Mouse (Mus musculus): ENCODE results near the gene B4galnt2. TPM values are rescaled to one million over a fixed set of nuclear protein-coding genes. Genes with fewer than 3 reads are reported as not detected.

B4galnt2 gene
- polyA plus RNA-seq (2015; fragmentation: Nextera tagmentation; extraction: Ambion mirVana) = not detected in 2 replicates

DNA sequence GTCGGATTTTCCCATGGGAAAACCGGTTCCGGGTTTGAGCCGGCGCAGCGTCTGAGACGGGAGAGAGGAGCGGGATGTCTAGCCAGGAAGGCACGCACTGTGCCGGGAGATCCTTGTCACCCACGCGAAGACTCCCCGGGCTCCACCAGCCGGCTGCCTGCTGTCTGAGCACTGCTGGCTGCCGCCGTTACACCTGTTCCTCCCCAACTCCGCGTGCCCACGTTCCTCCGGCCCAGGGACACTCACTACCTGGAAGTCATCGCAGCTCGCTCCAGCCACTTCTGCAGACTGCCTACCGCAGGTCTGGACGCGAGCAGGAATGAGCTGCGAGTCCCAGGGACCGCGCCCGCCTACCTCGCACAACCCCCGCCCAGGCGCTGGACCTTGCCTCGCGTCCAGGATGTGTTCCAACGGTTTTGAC is at the start of gene B4galnt2:
Gene B4galnt2, minus strand, starts transcription at position 321 of the 421 bp plus-strand sequence.
- Histone ChIP-seq H3K4me3 (replicated peaks; ENCODE audit: low read length) (peak within 1 kb of the TSS; percentile 13), H3K9me3 (ENCODE audit: control insufficient read depth, low read length) (no peaks in the 10 kb centered on the region), H3K4me2 (ENCODE audit: low read length) (peak within 1 kb of the TSS; percentile 34), H3K27me3 (replicated peaks; ENCODE audit: control insufficient read depth, insufficient read depth, low read length) (peaks cover 55% of the 10 kb centered on the region), H3K36me3 (ENCODE audit: control insufficient read depth, insufficient read depth) (no peaks in the 10 kb centered on the region), H3K4me1 (replicated peaks; ENCODE audit: control insufficient read depth, insufficient read depth, low read length) (peaks cover 16% of the 10 kb centered on the region), H3K27ac (ENCODE audit: low read length) (no peak within 1 kb of the TSS), H3K9ac (replicated peaks; ENCODE audit: low read depth, low read length) (no peak within 1 kb of the TSS)
- ATAC-seq = no peak
- WGBS = under 1% methylated on average over 35 of the region's 35 CpGs

DNA sequence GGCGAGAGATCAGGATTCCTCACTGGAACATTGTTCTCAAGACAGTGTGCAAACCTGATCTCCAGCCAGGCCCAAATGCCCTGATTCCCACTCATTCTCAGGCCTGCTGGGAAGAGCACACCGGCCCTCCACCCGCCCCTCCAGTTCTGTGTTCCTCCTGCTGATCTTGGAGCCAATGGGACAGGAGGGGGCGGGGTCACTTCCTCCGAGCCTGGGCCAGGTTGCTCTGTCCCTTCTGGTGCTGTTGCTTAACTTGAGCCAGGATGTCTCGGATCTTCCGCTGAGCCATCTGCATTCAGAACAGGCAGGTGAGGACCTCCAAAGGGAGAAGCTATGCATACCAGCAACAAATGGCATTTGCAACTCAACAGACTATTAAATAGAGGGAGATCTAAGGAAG is 48.6 kb upstream of the B4galnt2 start:
- Histone ChIP-seq H3K4me1 (replicated peaks; ENCODE audit: control insufficient read depth, insufficient read depth, low read length) (no peaks in the 10 kb centered on the region), H3K4me2 (ENCODE audit: low read length) (no peak overlapping the region), H3K27ac (ENCODE audit: low read length) (no peak overlapping the region), H3K4me3 (replicated peaks; ENCODE audit: low read length) (no peak overlapping the region), H3K27me3 (replicated peaks; ENCODE audit: control insufficient read depth, insufficient read depth, low read length) (no peaks in the 10 kb centered on the region), H3K9me3 (ENCODE audit: control insufficient read depth, low read length) (no peaks in the 10 kb centered on the region), H3K36me3 (ENCODE audit: control insufficient read depth, insufficient read depth) (peaks cover 32% of the 10 kb centered on the region), H3K9ac (replicated peaks; ENCODE audit: low read depth, low read length) (no peak overlapping the region)
- 74% methylated on average over 7 of the region's 7 CpGs for WGBS
- no peak for ATAC-seq

DNA sequence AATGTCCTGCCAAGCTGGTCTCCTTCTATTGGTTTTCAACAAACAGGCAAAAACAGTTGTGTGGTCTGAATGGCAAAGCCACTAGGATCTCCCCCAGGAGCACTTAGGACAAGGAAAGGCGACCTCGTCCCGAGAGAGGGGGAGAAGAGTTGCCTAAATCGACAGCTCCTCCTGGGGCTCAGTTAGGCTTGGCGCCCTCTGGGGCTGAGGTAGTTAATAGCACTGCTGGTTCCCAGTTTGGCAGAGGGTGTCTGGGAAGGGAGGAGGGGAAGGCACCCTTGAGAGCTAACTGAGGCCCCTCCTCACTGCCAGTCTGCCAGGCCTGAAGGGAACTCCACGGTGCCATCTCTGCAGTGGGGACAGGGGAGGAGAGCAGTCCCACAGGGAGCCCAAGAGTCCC is 44.5 kb upstream of the B4galnt2 start:
- no peak for ATAC-seq

DNA sequence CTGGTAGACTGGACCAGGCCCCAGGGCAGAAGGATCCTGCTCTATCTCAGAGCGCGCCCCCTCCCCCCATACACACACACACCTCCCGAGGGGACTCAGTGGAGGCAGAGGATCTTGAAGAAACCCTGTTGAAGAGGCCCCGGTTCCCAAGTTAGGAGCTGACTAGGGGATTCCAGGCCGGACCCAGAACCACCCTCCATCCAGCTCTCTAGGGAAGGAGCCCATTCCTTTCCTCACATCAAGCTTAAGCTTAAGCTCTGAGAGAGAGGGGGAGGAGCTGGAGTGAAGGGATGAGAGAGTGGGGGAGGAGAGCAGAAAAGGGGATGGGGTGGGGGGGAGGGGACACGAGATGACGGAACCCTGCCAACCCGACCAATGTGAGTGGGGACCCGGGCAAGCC is 43.6 kb upstream of the B4galnt2 start:
- Histone ChIP-seq H3K4me1 (replicated peaks; ENCODE audit: control insufficient read depth, insufficient read depth, low read length) (no peaks in the 10 kb centered on the region), H3K27me3 (replicated peaks; ENCODE audit: control insufficient read depth, insufficient read depth, low read length) (no peaks in the 10 kb centered on the region), H3K36me3 (ENCODE audit: control insufficient read depth, insufficient read depth) (peaks cover 2% of the 10 kb centered on the region; the same call in 1 of the 2 replicates), H3K27ac (ENCODE audit: low read length) (no peak overlapping the region), H3K9me3 (ENCODE audit: control insufficient read depth, low read length) (no peaks in the 10 kb centered on the region), H3K4me2 (ENCODE audit: low read length) (no peak overlapping the region), H3K4me3 (replicated peaks; ENCODE audit: low read length) (no peak overlapping the region), H3K9ac (replicated peaks; ENCODE audit: low read depth, low read length) (no peak overlapping the region)
- no peak for ATAC-seq
- 56% methylated on average over 9 of the region's 9 CpGs for WGBS

More for the DNA sequence above, 44.5 kb upstream of the B4galnt2 start:
- Histone ChIP-seq H3K27ac (ENCODE audit: low read length) (no peak overlapping the region), H3K4me3 (replicated peaks; ENCODE audit: low read length) (no peak overlapping the region), H3K4me1 (replicated peaks; ENCODE audit: control insufficient read depth, insufficient read depth, low read length) (no peaks in the 10 kb centered on the region), H3K36me3 (ENCODE audit: control insufficient read depth, insufficient read depth) (peaks cover 5% of the 10 kb centered on the region; the same call in 1 of the 2 replicates), H3K27me3 (replicated peaks; ENCODE audit: control insufficient read depth, insufficient read depth, low read length) (no peaks in the 10 kb centered on the region), H3K4me2 (ENCODE audit: low read length) (no peak overlapping the region), H3K9ac (replicated peaks; ENCODE audit: low read depth, low read length) (no peak overlapping the region), H3K9me3 (ENCODE audit: control insufficient read depth, low read length) (no peaks in the 10 kb centered on the region)
- WGBS = 54% methylated on average over 6 of the region's 6 CpGs

DNA sequence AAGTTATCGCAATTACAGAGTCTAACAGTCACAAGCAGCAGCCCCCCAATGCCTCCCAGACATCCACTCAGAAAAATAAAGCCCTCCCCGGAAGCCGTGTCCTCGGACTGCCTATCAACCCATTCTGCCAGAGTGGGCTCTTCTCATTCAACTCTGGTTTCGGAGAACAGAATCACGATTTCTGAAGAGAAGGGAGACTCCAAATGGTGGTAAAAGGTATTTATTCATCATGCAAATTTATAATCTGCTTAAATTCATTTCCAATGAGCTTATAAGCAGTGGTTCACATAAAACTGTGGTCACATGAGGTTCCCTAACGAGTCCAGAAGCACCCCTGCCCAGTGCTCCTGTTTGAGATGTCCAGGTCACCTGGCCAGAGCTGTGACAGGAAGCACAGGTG is 42.7 kb upstream of the B4galnt2 start:
- Histone ChIP-seq H3K27me3 (replicated peaks; ENCODE audit: control insufficient read depth, insufficient read depth, low read length) (no peaks in the 10 kb centered on the region), H3K4me1 (replicated peaks; ENCODE audit: control insufficient read depth, insufficient read depth, low read length) (no peaks in the 10 kb centered on the region), H3K36me3 (ENCODE audit: control insufficient read depth, insufficient read depth) (no peaks in the 10 kb centered on the region; the same call in 1 of the 2 replicates), H3K9me3 (ENCODE audit: control insufficient read depth, low read length) (no peaks in the 10 kb centered on the region), H3K4me2 (ENCODE audit: low read length) (no peak overlapping the region), H3K27ac (ENCODE audit: low read length) (no peak overlapping the region), H3K9ac (replicated peaks; ENCODE audit: low read depth, low read length) (no peak overlapping the region), H3K4me3 (replicated peaks; ENCODE audit: low read length) (no peak overlapping the region)
- no peak for ATAC-seq
- WGBS = 63% methylated on average over 7 of the region's 7 CpGs

DNA sequence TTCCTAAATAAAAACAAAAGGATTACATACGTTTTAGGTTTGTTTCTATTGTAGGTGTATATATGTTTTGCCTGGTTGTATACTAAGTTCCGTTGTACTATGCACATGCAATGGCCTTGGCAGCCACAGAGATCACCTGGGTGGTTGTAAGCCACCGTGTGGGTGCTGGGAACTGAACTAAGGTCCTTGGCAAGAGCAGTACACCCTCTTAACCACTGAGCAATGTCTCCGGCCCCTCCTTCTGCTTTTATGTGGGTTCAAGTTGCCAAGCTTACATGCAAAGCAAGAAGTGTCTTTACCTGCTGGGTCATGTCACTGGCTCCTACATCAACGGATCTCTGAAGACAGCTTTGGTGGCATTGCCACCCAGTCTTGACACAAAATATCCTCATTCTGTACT is 38.6 kb upstream of the B4galnt2 start:
- H3K27me3 ChIP-seq (replicated peaks; ENCODE audit: control insufficient read depth, insufficient read depth, low read length) = no peaks in the 10 kb centered on the region
- no peak overlapping the region for H3K4me3 ChIP-seq (replicated peaks; ENCODE audit: low read length)
- ATAC-seq = no peak
- 91% methylated on average over 5 of the region's 5 CpGs for WGBS
- no peak overlapping the region for H3K9ac ChIP-seq (replicated peaks; ENCODE audit: low read depth, low read length)
- H3K4me1 ChIP-seq (replicated peaks; ENCODE audit: control insufficient read depth, insufficient read depth, low read length) = no peaks in the 10 kb centered on the region
- no peaks in the 10 kb centered on the region for H3K36me3 ChIP-seq (ENCODE audit: control insufficient read depth, insufficient read depth)
- H3K27ac ChIP-seq (ENCODE audit: low read length) = no peak overlapping the region
- no peaks in the 10 kb centered on the region for H3K9me3 ChIP-seq (ENCODE audit: control insufficient read depth, low read length)
- H3K4me2 ChIP-seq (ENCODE audit: low read length) = no peak overlapping the region

DNA sequence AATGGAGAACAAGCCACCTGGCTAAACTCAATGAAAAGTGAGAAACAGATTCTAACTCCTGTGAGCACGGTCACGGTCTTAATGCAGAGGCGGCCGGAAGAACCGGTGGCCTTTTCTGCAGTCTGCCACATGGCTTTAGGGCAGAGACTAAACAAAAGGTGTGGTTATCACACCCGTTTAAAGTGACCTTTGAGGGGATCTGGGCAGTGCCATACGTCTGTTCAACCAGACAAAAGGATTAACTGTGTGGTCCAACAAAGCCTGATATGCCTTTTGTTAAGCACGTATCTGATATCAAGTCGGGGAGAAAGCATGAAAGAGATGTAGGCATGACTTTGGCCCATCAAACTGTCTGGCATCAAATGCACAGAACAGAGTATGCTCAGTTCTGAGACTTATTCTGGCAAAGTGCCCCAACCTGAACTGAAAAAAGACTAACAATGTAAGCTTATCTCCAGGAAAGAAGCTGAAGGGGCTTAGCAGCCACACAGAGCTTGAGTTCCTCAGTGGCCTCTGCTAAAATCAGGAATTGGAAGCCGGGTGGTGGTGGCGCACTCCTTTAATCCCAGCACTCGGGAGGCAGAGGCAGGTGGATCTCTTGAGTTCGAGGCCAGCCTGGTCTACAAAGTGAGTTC is 31.3 kb upstream of the B4galnt2 start:
- Histone ChIP-seq H3K9me3 (ENCODE audit: control insufficient read depth, low read length) (no peaks in the 10 kb centered on the region), H3K36me3 (ENCODE audit: control insufficient read depth, insufficient read depth) (no peaks in the 10 kb centered on the region), H3K27me3 (replicated peaks; ENCODE audit: control insufficient read depth, insufficient read depth, low read length) (no peaks in the 10 kb centered on the region), H3K4me2 (ENCODE audit: low read length) (no peak overlapping the region), H3K4me3 (replicated peaks; ENCODE audit: low read length) (no peak overlapping the region), H3K27ac (ENCODE audit: low read length) (no peak overlapping the region), H3K9ac (replicated peaks; ENCODE audit: low read depth, low read length) (no peak overlapping the region), H3K4me1 (replicated peaks; ENCODE audit: control insufficient read depth, insufficient read depth, low read length) (no peaks in the 10 kb centered on the region)
- ATAC-seq = no peak
- WGBS = 62% methylated on average over 13 of the region's 13 CpGs

DNA sequence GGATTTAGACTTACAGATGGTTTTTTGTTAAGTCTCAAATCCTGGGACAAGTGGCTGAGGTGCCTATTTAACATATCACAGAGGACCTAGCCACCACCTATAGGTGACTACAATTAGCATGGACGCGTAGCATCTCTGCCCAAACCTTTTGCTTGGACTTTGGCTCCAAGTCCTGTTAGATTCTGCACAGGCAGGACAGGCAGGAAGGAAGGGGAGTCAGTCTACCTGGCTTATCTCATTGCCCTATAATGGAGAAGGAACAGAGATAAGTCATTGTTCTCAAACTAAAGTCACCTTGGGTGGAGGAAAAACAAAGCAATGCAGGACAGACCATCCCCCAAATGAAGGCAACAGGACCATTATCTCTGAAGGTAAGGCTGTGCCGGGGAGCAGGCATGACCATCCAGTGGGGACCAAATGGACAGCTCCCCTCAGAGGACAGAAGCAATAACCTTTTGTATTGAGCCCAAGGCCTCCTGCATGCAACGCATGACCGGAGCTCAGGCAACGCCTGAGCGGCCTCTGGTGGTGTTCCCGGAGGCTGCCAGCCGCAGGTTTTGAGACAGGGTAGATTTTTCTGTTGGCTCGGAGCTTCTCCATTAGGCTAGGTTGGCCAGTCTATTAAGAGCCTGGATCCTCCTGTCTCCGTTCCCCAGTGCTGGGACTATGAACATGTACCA is 25.3 kb upstream of the B4galnt2 start:
- H3K27me3 ChIP-seq (replicated peaks; ENCODE audit: control insufficient read depth, insufficient read depth, low read length) = no peaks in the 10 kb centered on the region
- H3K4me2 ChIP-seq (ENCODE audit: low read length) = no peak overlapping the region
- no peaks in the 10 kb centered on the region for H3K9me3 ChIP-seq (ENCODE audit: control insufficient read depth, low read length)
- no peak for ATAC-seq
- no peaks in the 10 kb centered on the region for H3K4me1 ChIP-seq (replicated peaks; ENCODE audit: control insufficient read depth, insufficient read depth, low read length)
- H3K9ac ChIP-seq (replicated peaks; ENCODE audit: low read depth, low read length) = no peak overlapping the region
- H3K36me3 ChIP-seq (ENCODE audit: control insufficient read depth, insufficient read depth) = no peaks in the 10 kb centered on the region
- no peak overlapping the region for H3K4me3 ChIP-seq (replicated peaks; ENCODE audit: low read length)
- no peak overlapping the region for H3K27ac ChIP-seq (ENCODE audit: low read length)
- WGBS = 41% methylated on average over 11 of the region's 11 CpGs

DNA sequence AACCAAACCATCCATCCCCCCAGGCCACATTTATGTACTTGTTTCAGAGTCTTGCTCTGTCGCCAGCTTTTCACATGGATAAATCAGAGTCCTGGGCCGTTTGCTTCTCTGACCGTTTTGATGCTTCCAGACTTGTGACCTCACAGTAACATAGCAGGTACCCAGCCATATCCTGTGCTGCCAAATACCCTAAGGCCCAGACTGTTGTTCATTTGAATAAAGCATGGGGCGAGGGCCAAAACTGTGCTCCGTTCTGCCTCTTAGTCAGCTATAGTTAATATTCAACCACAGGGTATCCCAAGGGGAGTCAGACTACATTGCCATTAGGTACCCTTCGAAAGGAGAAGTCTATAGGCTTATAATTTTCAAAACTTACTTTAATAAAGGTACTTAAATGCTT is 21.7 kb upstream of the B4galnt2 start:
- no peaks in the 10 kb centered on the region for H3K27me3 ChIP-seq (replicated peaks; ENCODE audit: control insufficient read depth, insufficient read depth, low read length)
- H3K9ac ChIP-seq (replicated peaks; ENCODE audit: low read depth, low read length) = no peak overlapping the region
- no peak overlapping the region for H3K4me2 ChIP-seq (ENCODE audit: low read length)
- H3K27ac ChIP-seq (ENCODE audit: low read length) = no peak overlapping the region
- ATAC-seq = no peak
- 82% methylated on average over 6 of the region's 6 CpGs for WGBS
- H3K4me1 ChIP-seq (replicated peaks; ENCODE audit: control insufficient read depth, insufficient read depth, low read length) = no peaks in the 10 kb centered on the region
- no peaks in the 10 kb centered on the region for H3K9me3 ChIP-seq (ENCODE audit: control insufficient read depth, low read length)
- H3K4me3 ChIP-seq (replicated peaks; ENCODE audit: low read length) = no peak overlapping the region
- no peaks in the 10 kb centered on the region for H3K36me3 ChIP-seq (ENCODE audit: control insufficient read depth, insufficient read depth)
